Mouse (Mus musculus) forebrain, postnatal 0 days (tissue): Measurements from ENCODE around the gene Slc25a29. TPM values are rescaled to one million over a fixed set of nuclear protein-coding genes. Genes with fewer than 3 reads are reported as not detected.

Source experiments
- ATAC-seq: fragments of 200-750 bp; cut with Nextera tagmentation; 2 replicates; pipeline ENCODE4 v1.8.0; 2017; ENCODE audit warnings: mild to moderate bottlenecking, moderate library complexity
- DNase-seq: peaks from one replicate; pipeline ENCODE4 v3.0.0-alpha.2; 2015
- H3K27ac ChIP-seq: fragments of 300-500 bp; sonication (generic); 2 replicates; pipeline ENCODE4 v1.5.1; 2014; ENCODE audit warnings: low read depth, mild to moderate bottlenecking, antibody characterized with exemption, low read length, moderate library complexity, mixed read lengths
- H3K27me3 ChIP-seq: fragments of 300-500 bp; sonication (generic); 2 replicates; pipeline ENCODE4 v1.6.1; 2014; ENCODE audit warnings: mild to moderate bottlenecking, low read length, mixed read lengths; ENCODE audit not compliant: insufficient read depth
- H3K36me3 ChIP-seq: fragments of 300-500 bp; sonication (generic); 2 replicates; pipeline ENCODE4 v1.6.1; 2014; ENCODE audit warnings: mild to moderate bottlenecking, moderate library complexity; ENCODE audit not compliant: insufficient read depth
- H3K4me1 ChIP-seq: fragments of 300-500 bp; sonication (generic); 2 replicates; pipeline ENCODE4 v1.6.1; 2014; ENCODE audit warnings: antibody characterized with exemption; ENCODE audit not compliant: insufficient read depth
- H3K4me2 ChIP-seq: fragments of 300-500 bp; sonication (generic); 2 replicates; pipeline ENCODE4 v1.6.1; 2014; ENCODE audit warnings: low read depth, mild to moderate bottlenecking, moderate library complexity
- H3K4me3 ChIP-seq: fragments of 300-500 bp; sonication (generic); 2 replicates; pipeline ENCODE4 v1.5.1; 2014; ENCODE audit warnings: low read depth, low read length, mixed read lengths
- H3K9ac ChIP-seq: fragments of 300-500 bp; sonication (generic); 2 replicates; pipeline ENCODE4 v1.6.1; 2014; ENCODE audit warnings: mild to moderate bottlenecking
- H3K9me3 ChIP-seq: fragments of 300-500 bp; sonication (generic); 2 replicates; pipeline ENCODE4 v1.6.1; 2016; ENCODE audit warnings: low read length
- CTCF ChIP-seq: sonication (generic); IDR thresholded peaks from 2 replicates; pipeline ENCODE4 v1.5.1; 2016; ENCODE audit warnings: antibody characterized with exemption, control low read depth, low read depth
- WGBS: fragments of 180-500 bp; shearing (Covaris S2); extraction: QIAGEN DNeasy Blood & Tissue Kit; methylation state at CpG from one replicate; pipeline ENCODE4 v1.1.7; 2014; 5-methylcytosine and 5-hydroxymethylcytosine counted together
- polyA plus RNA-seq: library from polyadenylated mRNA; unstranded; fragments of >200 nt; fragmentation: Nextera tagmentation; extraction: Ambion mirVana; gene quantifications from 2 replicates; pipeline ENCODE4 v1.2.1, GENCODE M21; 2015
- total RNA-seq: library from RNA; depleted of rRNA; stranded (reverse); fragments of >200 nt; gene quantifications from 2 replicates; pipeline ENCODE4 v1.2.3, GENCODE M21; 2014; rRNA removed

The Slc25a29 gene
- total RNA-seq (17.4 and 19.5 TPM in 2 replicates), polyA plus RNA-seq (18.7 and 21.4 TPM in 2 replicates)

GRCm38 (mm10) chr12:108835840-108836409 lies at the start of gene Slc25a29, which contains the start of gene Slc25a47:
Slc25a29 (minus strand) TSS chr12:108835883.
Slc25a47 (plus strand) TSS chr12:108836046.
- DNase-seq, result peak; percentile 98
- Histone ChIP-seq H3K4me2 (peak within 1 kb of the TSS; percentile 90), H3K4me3 (peak within 1 kb of the TSS; percentile 87), H3K9ac (peak within 1 kb of the TSS; percentile 76), H3K4me1 (peaks cover 27% of the 10 kb centered on the region), H3K36me3 (peaks cover 1% of the 10 kb centered on the region; the same call in 1 of the 2 replicates), H3K9me3 (no peaks in the 10 kb centered on the region), H3K27ac (peak within 1 kb of the TSS; percentile 76), H3K27me3 (no peaks in the 10 kb centered on the region)
- TF ChIP-seq CTCF, result no peak
- 2% methylated on average over 50 of the region's 53 CpGs for WGBS
- peak; percentile 99 for ATAC-seq

- Histone ChIP-seq H3K9ac (no peak overlapping the region), H3K4me2 (no peak overlapping the region), H3K4me3 (no peak overlapping the region), H3K9me3 (no peaks in the 10 kb centered on the region), H3K4me1 (no peaks in the 10 kb centered on the region), H3K36me3 (peaks cover 78% of the 10 kb centered on the region), H3K27me3 (no peaks in the 10 kb centered on the region), H3K27ac (no peak overlapping the region)
- DNase-seq, result no peak
- ATAC-seq, result no peak
- 87% methylated on average over 8 of the region's 8 CpGs for WGBS
- TF ChIP-seq CTCF, result no peak
Measured at GRCm38 (mm10) chr12:108882776-108883175, 47.1 kb upstream of the Slc25a29 start.

- ATAC-seq (no peak), DNase-seq (no peak)
- Histone ChIP-seq H3K27ac (no peak overlapping the region), H3K9ac (no peak overlapping the region), H3K4me1 (no peaks in the 10 kb centered on the region), H3K4me2 (no peak overlapping the region), H3K9me3 (no peaks in the 10 kb centered on the region), H3K4me3 (no peak overlapping the region), H3K27me3 (no peaks in the 10 kb centered on the region), H3K36me3 (peaks cover 69% of the 10 kb centered on the region)
- no peak for TF ChIP-seq CTCF
- WGBS, result 92% methylated on average over 3 of the region's 3 CpGs
Measured at GRCm38 (mm10) chr12:108881192-108881591, 45.5 kb upstream of the Slc25a29 start.

- peaks cover 69% of the 10 kb centered on the region for H3K36me3 ChIP-seq
- WGBS, result 97% methylated on average over 5 of the region's 5 CpGs
- TF ChIP-seq CTCF, result no peak
- no peaks in the 10 kb centered on the region for H3K9me3 ChIP-seq
- DNase-seq (no peak), ATAC-seq (no peak)
- no peak overlapping the region for H3K4me2 ChIP-seq
- no peak overlapping the region for H3K4me3 ChIP-seq
- no peak overlapping the region for H3K9ac ChIP-seq
- H3K27me3 ChIP-seq, result no peaks in the 10 kb centered on the region
- no peak overlapping the region for H3K27ac ChIP-seq
- no peaks in the 10 kb centered on the region for H3K4me1 ChIP-seq
Measured at GRCm38 (mm10) chr12:108880606-108881005, 44.9 kb upstream of the Slc25a29 start.

GRCm38 (mm10) chr12:108879138-108879537 lies 43.5 kb upstream of the Slc25a29 start:
- 90% methylated on average over 4 of the region's 4 CpGs for WGBS

GRCm38 (mm10) chr12:108873122-108873521 lies 37.4 kb upstream of the Slc25a29 start:
- WGBS, result 78% methylated on average over 5 of the region's 5 CpGs
- no peaks in the 10 kb centered on the region for H3K27me3 ChIP-seq

More at GRCm38 (mm10) chr12:108879138-108879537, 43.5 kb upstream of the Slc25a29 start:
- DNase-seq (no peak), ATAC-seq (no peak)
- Histone ChIP-seq H3K4me2 (no peak overlapping the region), H3K36me3 (peaks cover 70% of the 10 kb centered on the region), H3K9me3 (no peaks in the 10 kb centered on the region), H3K4me3 (no peak overlapping the region), H3K4me1 (no peaks in the 10 kb centered on the region), H3K9ac (no peak overlapping the region), H3K27me3 (no peaks in the 10 kb centered on the region), H3K27ac (no peak overlapping the region)
- no peak for TF ChIP-seq CTCF

GRCm38 (mm10) chr12:108869575-108869974 lies 33.9 kb upstream of the Slc25a29 start:
- H3K36me3 ChIP-seq, result peaks cover 92% of the 10 kb centered on the region
- H3K9me3 ChIP-seq, result no peaks in the 10 kb centered on the region
- no peak overlapping the region for H3K4me3 ChIP-seq
- ATAC-seq (no peak), DNase-seq (no peak)
- no peaks in the 10 kb centered on the region for H3K4me1 ChIP-seq
- 80% methylated on average over 2 of the region's 2 CpGs for WGBS
- peak; percentile 55 for TF ChIP-seq CTCF
- H3K27me3 ChIP-seq, result no peaks in the 10 kb centered on the region
- no peak overlapping the region for H3K4me2 ChIP-seq
- H3K27ac ChIP-seq, result no peak overlapping the region
- no peak overlapping the region for H3K9ac ChIP-seq

More at GRCm38 (mm10) chr12:108873122-108873521, 37.4 kb upstream of the Slc25a29 start:
- DNase-seq (no peak), ATAC-seq (no peak)
- Histone ChIP-seq H3K4me3 (no peak overlapping the region), H3K4me2 (no peak overlapping the region), H3K9me3 (no peaks in the 10 kb centered on the region), H3K4me1 (no peaks in the 10 kb centered on the region), H3K36me3 (peaks cover 82% of the 10 kb centered on the region), H3K27ac (no peak overlapping the region), H3K9ac (no peak overlapping the region)
- no peak for TF ChIP-seq CTCF
